ENCODE assay signal across 12 mouse cellular contexts in the genomic region with DNA sequence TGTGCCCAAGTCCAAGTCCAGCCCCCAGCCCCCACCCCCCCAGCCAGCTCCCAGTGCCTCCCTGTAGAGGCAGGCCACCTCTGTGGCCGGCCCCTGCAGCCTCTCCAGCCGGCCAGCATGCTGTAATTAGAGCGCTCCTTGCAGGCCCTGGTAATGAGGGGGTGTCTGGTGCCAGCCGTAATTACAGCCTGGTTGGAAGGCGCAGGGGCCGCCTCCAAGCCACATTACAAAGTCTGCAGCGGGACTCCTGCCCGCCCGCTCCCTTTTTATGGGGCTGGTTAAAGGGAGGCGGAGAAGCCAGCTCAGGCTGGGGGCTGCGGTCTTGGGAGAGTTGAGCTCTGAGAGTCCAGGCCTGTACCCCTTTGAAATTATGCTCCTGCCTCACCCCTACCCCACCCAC. TPM values are rescaled to one million over a fixed set of nuclear protein-coding genes. Genes with fewer than 3 reads are reported as not detected.
DNase-seq lines count a peak whose midpoint lies in the region; ATAC-seq and TF ChIP-seq lines count a peak whose summit lies in the region.
"Had no signal": no experiment of that assay in that cellular context is flagged by ENCODE, and none has a peak within 500 bp of the region (broad histone marks: within the 10 kb centered on the region; RNA-seq: fewer than 3 reads in every experiment).

No protein-coding gene starts in this region.

- 40% methylated on average over 11 of the region's 11 CpGs for WGBS in hindbrain, embryonic 15.5 days
- WGBS in hindbrain, embryonic 12.5 days, result 28% methylated on average over 11 of the region's 11 CpGs
- 59% methylated on average over 11 of the region's 11 CpGs for WGBS in stomach, embryonic 16.5 days
- WGBS in stomach, postnatal 0 days, result 66% methylated on average over 11 of the region's 11 CpGs

- H3K27ac ChIP-seq in hindbrain, embryonic 15.5 days (replicated peaks), result no peak overlapping the region
- no peak overlapping the region for H3K27ac ChIP-seq in hindbrain, embryonic 12.5 days
- no peak overlapping the region for H3K27ac ChIP-seq in stomach, embryonic 16.5 days (ENCODE audit: low read length)
- no peak overlapping the region for H3K27ac ChIP-seq in stomach, postnatal 0 days (replicated peaks)
- H3K27ac ChIP-seq: stomach, embryonic 15.5 days had no signal

- no peak overlapping the region for H3K9ac ChIP-seq in hindbrain, embryonic 15.5 days
- no peak overlapping the region for H3K9ac ChIP-seq in hindbrain, embryonic 12.5 days
- H3K9ac ChIP-seq in stomach, embryonic 16.5 days (ENCODE audit: low read length), result peak overlapping the region; percentile 19; the same call in 1 of the 2 replicates
- no peak overlapping the region for H3K9ac ChIP-seq in stomach, postnatal 0 days (ENCODE audit: low read length)
- H3K9ac ChIP-seq: stomach, embryonic 15.5 days had no signal

- peaks cover 3% of the 10 kb centered on the region; the same call in 1 of the 2 replicates for H3K27me3 ChIP-seq in hindbrain, embryonic 15.5 days
- peaks cover 48% of the 10 kb centered on the region for H3K27me3 ChIP-seq in hindbrain, embryonic 12.5 days
- no peaks in the 10 kb centered on the region for H3K27me3 ChIP-seq in stomach, embryonic 16.5 days (ENCODE audit: control insufficient read depth, insufficient read depth, low read length)
- H3K27me3 ChIP-seq in stomach, postnatal 0 days (ENCODE audit: control insufficient read depth, insufficient read depth, low read length), result no peaks in the 10 kb centered on the region
- H3K27me3 ChIP-seq: stomach, embryonic 15.5 days had no signal

- H3K4me2 ChIP-seq in hindbrain, embryonic 15.5 days, result no peak overlapping the region
- no peak overlapping the region for H3K4me2 ChIP-seq in hindbrain, embryonic 12.5 days (replicated peaks)
- no peak overlapping the region for H3K4me2 ChIP-seq in stomach, embryonic 16.5 days (ENCODE audit: low read depth, low read length)
- no peak overlapping the region for H3K4me2 ChIP-seq in stomach, postnatal 0 days (replicated peaks; ENCODE audit: low read depth)
- H3K4me2 ChIP-seq: stomach, embryonic 15.5 days had no signal

- H3K9me3 ChIP-seq in hindbrain, embryonic 15.5 days, result no peaks in the 10 kb centered on the region
- no peaks in the 10 kb centered on the region for H3K9me3 ChIP-seq in hindbrain, embryonic 12.5 days (replicated peaks)
- H3K9me3 ChIP-seq in stomach, embryonic 16.5 days (replicated peaks; ENCODE audit: control insufficient read depth, low read length), result no peaks in the 10 kb centered on the region
- no peaks in the 10 kb centered on the region for H3K9me3 ChIP-seq in stomach, postnatal 0 days (ENCODE audit: control insufficient read depth, low read length)
- H3K9me3 ChIP-seq: stomach, embryonic 15.5 days had no signal

- TF ChIP-seq CTCF in stomach, postnatal 0 days (IDR thresholded peaks at IDR 0.05; ENCODE audit: low read depth), result no peak

- no peaks in the 10 kb centered on the region for H3K36me3 ChIP-seq in hindbrain, embryonic 15.5 days
- no peaks in the 10 kb centered on the region for H3K36me3 ChIP-seq in hindbrain, embryonic 12.5 days
- H3K36me3 ChIP-seq in stomach, embryonic 16.5 days (ENCODE audit: control insufficient read depth, insufficient read depth, low read length), result no peaks in the 10 kb centered on the region
- H3K36me3 ChIP-seq in stomach, postnatal 0 days (ENCODE audit: control insufficient read depth, insufficient read depth, low read length), result no peaks in the 10 kb centered on the region
- H3K36me3 ChIP-seq: G1E; stomach, embryonic 15.5 days had no signal

- H3K4me1 ChIP-seq in hindbrain, embryonic 15.5 days (replicated peaks), result peaks cover 9% of the 10 kb centered on the region; the same call in 1 of the 2 replicates
- H3K4me1 ChIP-seq in hindbrain, embryonic 12.5 days, result peaks cover 24% of the 10 kb centered on the region
- peaks cover 8% of the 10 kb centered on the region for H3K4me1 ChIP-seq in stomach, embryonic 16.5 days (ENCODE audit: control insufficient read depth, insufficient read depth, low read length)
- H3K4me1 ChIP-seq in stomach, postnatal 0 days (replicated peaks; ENCODE audit: control insufficient read depth, insufficient read depth), result peaks cover 5% of the 10 kb centered on the region

- no peak for TF ChIP-seq EP300 in stomach, postnatal 0 days (optimal IDR thresholded peaks at IDR 0.05)

- no peak for DNase-seq in stomach, postnatal 0 days (ENCODE audit: low spot score)
- peak; percentile 72 for DNase-seq in forelimb bud, embryonic 11.5 days (ENCODE audit: low read depth, low spot score)
- DNase-seq in cerebellum, adult 9-11 months, result no peak
- no peak for DNase-seq in natural killer cell, adult 2 months (ENCODE audit: low spot score in 2 of 2)
- no peak for DNase-seq in layer of hippocampus, postnatal 25 days (ENCODE audit: extremely low spot score in 1 of 2, low spot score in 1 of 2)
- DNase-seq: lung, postnatal 10 days had no signal

- no peak overlapping the region for H3K4me3 ChIP-seq in hindbrain, embryonic 15.5 days
- no peak overlapping the region for H3K4me3 ChIP-seq in hindbrain, embryonic 12.5 days
- H3K4me3 ChIP-seq in stomach, embryonic 16.5 days (replicated peaks; ENCODE audit: low read length), result no peak overlapping the region
- no peak overlapping the region for H3K4me3 ChIP-seq in stomach, postnatal 0 days (ENCODE audit: low read depth, low read length)
- H3K4me3 ChIP-seq: stomach, embryonic 15.5 days had no signal

- ATAC-seq in hindbrain, embryonic 15.5 days (ENCODE audit: low FRiP score, low read depth), result peak; percentile 28; the same call in 1 of the 2 replicates
- no peak for ATAC-seq in hindbrain, embryonic 12.5 days (ENCODE audit: low FRiP score)
- no peak; the same call in 1 of the 2 replicates for ATAC-seq in stomach, embryonic 16.5 days (ENCODE audit: insufficient read depth, low FRiP score)
- no peak for ATAC-seq in stomach, postnatal 0 days (ENCODE audit: low FRiP score, low TSS enrichment)

RNA-seq across cellular contexts. Expression of a gene that starts 37.0 kb away (rescaled TPM):
- 2.8 and 3.5 TPM in 2 replicates for polyA plus RNA-seq in hindbrain, embryonic 15.5 days (2015; fragmentation: Nextera tagmentation; extraction: Ambion mirVana)
- polyA plus RNA-seq in hindbrain, embryonic 12.5 days (2016; fragmentation: Nextera tagmentation; extraction: Ambion mirVana), result 3.4 and 4.3 TPM in 2 replicates
- 3.7 and 4.0 TPM in 2 replicates for polyA plus RNA-seq in stomach, embryonic 16.5 days (2015; fragmentation: Nextera tagmentation; extraction: Ambion mirVana)
- polyA plus RNA-seq in stomach, postnatal 0 days (2015; fragmentation: Nextera tagmentation; extraction: Ambion mirVana), result 3.8 and 4.1 TPM in 2 replicates
- 10 to 100 TPM; 15.9 to 16.4 TPM for total RNA-seq in layer of hippocampus, postnatal 25 days (2021)
- total RNA-seq: neutrophil, adult 5-6 weeks had no signal
- polyA plus RNA-seq: G1E had no signal

RNA-seq across cellular contexts. Expression of a gene that starts 41.8 kb away (rescaled TPM):
- 10.9 and 12.2 TPM in 2 replicates for polyA plus RNA-seq in hindbrain, embryonic 15.5 days (2015; fragmentation: Nextera tagmentation; extraction: Ambion mirVana)
- polyA plus RNA-seq in hindbrain, embryonic 12.5 days (2016; fragmentation: Nextera tagmentation; extraction: Ambion mirVana), result 11.5 TPM in 2 replicates
- polyA plus RNA-seq in stomach, embryonic 16.5 days (2015; fragmentation: Nextera tagmentation; extraction: Ambion mirVana), result 6.9 and 9.6 TPM in 2 replicates
- polyA plus RNA-seq in stomach, postnatal 0 days (2015; fragmentation: Nextera tagmentation; extraction: Ambion mirVana), result 3.4 and 5.8 TPM in 2 replicates
- total RNA-seq in layer of hippocampus, postnatal 25 days (2021), result 10 to 100 TPM; 16.6 to 17.1 TPM
